Mouse (Mus musculus): ENCODE data around the gene Specc1.

The Specc1 gene

GRCm38 (mm10) chr11:61956572-61957295, at the start of gene Specc1:
TSS of gene Specc1 (plus strand) at chr11:61956763.
- peak; percentile 94 for DNase-seq

- DNase-seq, result no peak
These were observed 48.2 kb upstream of the Specc1 start for GRCm38 (mm10) chr11:61908315-61908714.

- no peak for DNase-seq
These were observed 36.9 kb upstream of the Specc1 start for GRCm38 (mm10) chr11:61919702-61920101.

GRCm38 (mm10) chr11:61923309-61923708, 33.3 kb upstream of the Specc1 start:
- DNase-seq, result no peak

- DNase-seq, result no peak
These were observed 27.1 kb upstream of the Specc1 start for GRCm38 (mm10) chr11:61929323-61930097.

GRCm38 (mm10) chr11:61930098-61930517, 26.5 kb upstream of the Specc1 start, which contains the start of gene Akap10:
TSS of gene Akap10 (minus strand) at chr11:61930252.
- peak; percentile 96 for DNase-seq

- DNase-seq, result no peak
These were observed 25.6 kb upstream of the Specc1 start for GRCm38 (mm10) chr11:61930640-61931586.

- DNase-seq, result no peak
These were observed 18.8 kb upstream of the Specc1 start for GRCm38 (mm10) chr11:61937761-61938160.

DNA sequence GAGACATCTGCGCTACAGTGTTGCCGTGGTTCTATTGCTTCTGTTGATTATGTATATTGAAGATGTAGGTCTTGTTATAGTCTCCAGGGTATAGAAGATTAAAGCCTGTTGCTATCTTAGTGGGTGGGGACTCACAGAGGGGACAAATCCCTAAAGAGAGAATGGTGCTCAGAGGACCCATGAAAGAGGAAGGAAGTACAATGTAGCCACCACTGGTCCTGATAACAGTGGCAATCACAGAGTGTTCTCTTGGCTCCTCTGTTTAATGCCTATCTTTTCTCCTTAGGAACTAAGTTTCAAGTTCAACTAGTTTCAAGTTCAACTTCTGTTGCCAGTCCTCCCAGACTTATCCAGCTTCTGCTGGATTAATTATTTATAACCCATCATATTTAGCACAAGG, 13.7 kb upstream of the Specc1 start:
- no peak for DNase-seq

DNA sequence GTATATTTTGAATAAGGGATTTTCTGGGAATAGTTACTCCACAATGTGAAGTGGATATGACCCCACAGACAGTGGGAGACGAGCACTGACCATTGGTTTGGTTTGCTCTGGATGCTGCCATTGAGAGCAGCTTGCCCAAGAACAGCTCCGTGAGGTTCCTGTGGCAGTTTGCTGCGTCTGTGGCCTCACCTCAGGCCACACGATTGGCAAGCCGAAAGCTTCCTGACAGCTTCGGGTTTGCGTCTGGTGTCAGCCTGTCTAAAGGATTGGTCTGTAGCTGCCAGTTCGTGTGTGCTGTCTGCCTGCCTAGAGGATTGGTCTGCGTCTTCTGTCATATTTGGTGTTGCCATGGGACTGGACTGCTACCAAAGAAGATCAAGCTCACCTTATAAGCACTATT, 12.1 kb upstream of the Specc1 start:
- DNase-seq, result no peak

GRCm38 (mm10) chr11:61946608-61947007, 10.0 kb upstream of the Specc1 start:
- no peak for DNase-seq

DNA sequence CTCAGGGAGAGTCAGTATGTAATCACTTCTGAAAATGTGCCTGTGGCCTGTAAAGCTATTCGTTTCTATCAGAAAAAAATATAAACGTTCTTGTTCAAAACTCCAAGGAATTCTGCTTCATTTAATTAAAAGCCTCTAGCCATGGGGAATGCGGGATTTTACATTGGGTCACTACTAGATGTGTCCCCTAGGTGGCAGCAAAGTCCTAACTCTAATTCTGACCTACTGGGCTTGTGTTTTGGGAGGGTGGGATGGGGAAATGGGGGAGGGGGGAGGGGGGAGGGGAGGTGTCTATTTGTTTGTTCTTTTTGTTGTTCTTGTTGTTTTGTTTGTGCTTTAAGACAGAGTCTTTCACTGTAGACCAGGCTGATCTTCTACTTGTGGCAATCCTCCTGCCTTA, 7.2 kb upstream of the Specc1 start:
- DNase-seq, result peak; percentile 60

GRCm38 (mm10) chr11:61950632-61951031, 5.9 kb upstream of the Specc1 start:
- peak; percentile 82 for DNase-seq

DNA sequence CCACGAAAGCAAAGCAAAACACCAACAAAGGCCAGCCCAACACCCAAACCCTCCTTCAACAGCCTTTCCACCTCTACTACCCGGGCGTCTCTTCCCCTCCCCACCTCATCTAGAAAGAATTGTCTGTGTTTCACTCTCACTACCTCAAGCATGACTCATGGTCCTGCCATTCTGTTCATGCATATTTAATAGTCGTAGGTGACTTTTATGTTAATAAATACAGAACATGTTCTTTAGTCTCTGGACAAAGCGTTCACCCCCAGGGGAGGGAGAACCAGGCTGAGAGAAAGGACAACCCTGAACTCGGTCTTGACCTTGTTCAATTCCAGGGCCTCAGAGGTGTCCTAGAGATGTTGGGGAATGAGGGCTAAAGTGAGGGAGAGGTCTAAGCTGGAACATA, 1.4 kb upstream of the Specc1 start:
- DNase-seq, result peak; percentile 32

- DNase-seq, result peak; percentile 60
These were observed 612 bp upstream of the Specc1 start for GRCm38 (mm10) chr11:61955951-61956350.

GRCm38 (mm10) chr11:61957296-61957813, 792 bp downstream of the Specc1 start:
- peak; percentile 65 for DNase-seq

DNA sequence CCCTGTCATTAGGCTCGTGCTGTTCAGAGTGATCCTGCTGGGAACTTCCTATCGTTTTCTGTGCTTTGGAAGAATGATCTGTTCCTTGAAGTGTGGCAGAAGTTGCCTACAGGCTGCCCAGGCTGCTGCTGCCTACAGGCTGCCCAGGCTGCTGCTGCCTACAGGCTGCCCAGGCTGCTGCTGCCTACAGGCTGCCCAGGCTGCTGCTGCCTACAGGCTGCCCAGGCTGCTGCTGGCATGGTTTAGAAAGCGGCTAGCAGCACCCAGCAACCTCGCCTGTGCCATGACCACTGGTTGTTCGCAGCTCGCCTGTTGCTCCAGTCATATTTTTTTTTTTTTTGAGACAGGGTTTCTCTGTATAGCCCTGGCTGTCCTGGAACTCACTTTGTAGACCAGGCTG, 2.1 kb downstream of the Specc1 start:
- peak; percentile 64 for DNase-seq

DNA sequence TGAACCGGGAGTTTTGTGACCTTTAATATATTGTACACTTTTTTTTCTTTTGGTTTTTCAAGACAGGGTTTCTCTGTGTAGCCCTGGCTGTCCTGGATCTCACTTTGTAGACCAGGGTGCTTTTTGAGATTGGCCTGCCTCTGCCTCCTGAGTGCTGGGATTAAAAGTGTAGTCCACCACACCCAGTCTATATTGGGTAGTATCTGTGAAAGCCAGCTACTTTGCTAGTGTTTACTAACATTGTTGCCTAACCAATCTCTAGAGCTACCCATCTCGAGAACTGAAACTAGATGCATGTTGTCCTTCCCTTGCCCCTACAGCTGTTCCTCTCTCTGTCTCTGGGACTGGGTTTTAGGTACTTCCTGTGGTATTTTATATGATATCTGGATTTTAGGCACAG, 3.5 kb downstream of the Specc1 start:
- DNase-seq, result no peak

DNA sequence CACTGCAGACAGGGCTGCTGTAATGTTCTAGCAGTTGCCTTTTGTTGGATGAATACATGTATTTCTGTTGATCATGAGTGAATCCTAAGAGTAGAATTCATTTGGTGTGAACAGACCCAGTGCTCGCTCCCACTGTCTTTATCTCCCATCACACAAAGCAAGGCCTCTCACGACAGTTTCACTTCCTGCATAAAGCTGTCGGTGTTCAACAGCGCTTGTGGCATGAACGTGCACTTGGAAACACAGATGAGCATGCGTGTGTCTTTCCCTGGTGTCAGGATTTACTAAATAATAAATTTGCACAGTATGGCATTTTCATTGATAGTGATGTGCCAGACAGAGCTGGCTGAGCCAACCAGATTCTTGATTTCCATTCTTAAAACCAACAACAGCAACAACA, 6.1 kb downstream of the Specc1 start:
- DNase-seq, result peak; percentile 12

GRCm38 (mm10) chr11:61963193-61963592, 6.6 kb downstream of the Specc1 start:
- DNase-seq, result peak; percentile 46

- no peak for DNase-seq
These were observed 8.0 kb downstream of the Specc1 start for GRCm38 (mm10) chr11:61964611-61965010.

DNA sequence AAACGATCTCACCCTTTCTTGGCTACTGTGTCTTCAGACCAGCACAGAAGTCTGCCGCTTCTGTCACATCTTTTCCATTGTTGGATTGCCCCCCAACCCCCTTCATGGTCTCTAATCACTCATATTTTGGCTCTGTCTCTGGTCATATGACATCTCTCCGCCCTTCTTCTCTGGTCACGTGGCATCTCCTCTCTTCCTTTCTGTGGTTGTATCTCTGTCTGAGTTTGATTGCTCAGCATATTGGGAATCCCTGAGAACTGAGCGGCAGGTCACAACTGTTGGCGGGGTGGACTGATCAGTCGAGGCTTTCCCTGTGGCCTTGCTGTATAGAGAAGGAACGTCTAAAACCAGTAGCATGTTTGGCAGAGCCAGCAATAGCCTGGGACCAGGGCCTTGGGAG, 10.5 kb downstream of the Specc1 start:
- peak; percentile 5 for DNase-seq

DNA sequence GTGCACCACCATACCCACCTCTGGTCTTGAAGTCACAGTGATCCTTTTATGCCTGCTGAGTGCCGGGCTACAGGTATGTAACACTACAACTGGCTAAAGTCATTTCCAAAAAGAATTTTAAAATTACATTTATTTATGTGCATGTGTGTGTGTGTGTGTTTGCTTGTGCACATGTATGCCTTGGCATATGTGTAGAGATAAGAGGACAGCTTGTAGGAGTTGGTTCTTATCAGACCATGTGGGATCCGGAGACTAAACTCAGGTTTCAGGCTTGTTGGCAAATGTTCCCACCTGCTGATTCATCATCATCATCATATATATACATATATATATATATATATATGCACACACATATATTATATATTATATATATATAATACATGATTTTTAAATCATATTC, 12.3 kb downstream of the Specc1 start:
- DNase-seq, result no peak

Measured in cerebellum, adult 9-11 months (tissue).